Mouse (Mus musculus) midbrain, embryonic 15.5 days (tissue): ENCODE results near the gene Ccm2l. TPM values are rescaled to one million over a fixed set of nuclear protein-coding genes. Genes with fewer than 3 reads are reported as not detected.

Experiments
- polyA plus RNA-seq: library from polyadenylated mRNA; unstranded; fragments of >200 nt; fragmentation: Nextera tagmentation; extraction: Ambion mirVana; gene quantifications from 2 replicates; pipeline ENCODE4 v1.2.1, GENCODE M21; 2015

Gene Ccm2l
- polyA plus RNA-seq, 1 experiment from 2014 or later: 1.7 TPM

Other genes with a start within 250 kb of the Ccm2l start
- gene Bcl2l1, start 234.2 kb upstream of the Ccm2l start, polyA plus RNA-seq: 195 and 197 TPM in 2 replicates
- gene Tpx2, start 218.0 kb upstream of the Ccm2l start, polyA plus RNA-seq: 12.9 and 14.6 TPM in 2 replicates
- not detected in 2 replicates for gene Mylk2, start 154.6 kb upstream of the Ccm2l start, polyA plus RNA-seq
- gene Foxs1, start 132.7 kb upstream of the Ccm2l start, polyA plus RNA-seq: 4.3 and 4.4 TPM in 2 replicates
- 9.9 and 14.0 TPM in 2 replicates for gene Dusp15, start 114.3 kb upstream of the Ccm2l start, polyA plus RNA-seq
- gene Ttll9, start 103.5 kb upstream of the Ccm2l start, polyA plus RNA-seq: 8.8 and 8.9 TPM in 2 replicates
- 234 and 236 TPM in 2 replicates for gene Pdrg1, start 50.5 kb upstream of the Ccm2l start, polyA plus RNA-seq
- gene Xkr7, start 34.1 kb upstream of the Ccm2l start, polyA plus RNA-seq: 1.9 and 2.1 TPM in 2 replicates
- 2.9 and 3.3 TPM in 2 replicates for gene Hck, start 42.5 kb downstream of the Ccm2l start, polyA plus RNA-seq
- 82.0 and 88.7 TPM in 2 replicates for gene Tm9sf4, start 95.3 kb downstream of the Ccm2l start, polyA plus RNA-seq
- 49.2 and 49.7 TPM in 2 replicates for gene Tspyl3, start 159.5 kb downstream of the Ccm2l start, polyA plus RNA-seq
- gene Plagl2, start 175.5 kb downstream of the Ccm2l start, polyA plus RNA-seq: 6.5 and 7.4 TPM in 2 replicates
- gene Pofut1, start 175.6 kb downstream of the Ccm2l start, polyA plus RNA-seq: 5.2 and 6.2 TPM in 2 replicates
- 24.6 and 24.7 TPM in 2 replicates for gene Kif3b, start 225.5 kb downstream of the Ccm2l start, polyA plus RNA-seq